Mouse (Mus musculus) G1E-ER4 (cell line): ENCODE measurements at regions not wholly inside any gene's neighbourhood (a gene's known extent, or its start where the extent isn't known, plus 50 kb on each side); places are given as distances from the start of the nearest gene placed in this dataset.

ENCODE experiments used
- GATA1 ChIP-seq: IDR thresholded peaks from one replicate; pipeline ENCODE4 v1.8.0; 2012; ENCODE audit warnings: low read length, inconsistent platforms

DNA sequence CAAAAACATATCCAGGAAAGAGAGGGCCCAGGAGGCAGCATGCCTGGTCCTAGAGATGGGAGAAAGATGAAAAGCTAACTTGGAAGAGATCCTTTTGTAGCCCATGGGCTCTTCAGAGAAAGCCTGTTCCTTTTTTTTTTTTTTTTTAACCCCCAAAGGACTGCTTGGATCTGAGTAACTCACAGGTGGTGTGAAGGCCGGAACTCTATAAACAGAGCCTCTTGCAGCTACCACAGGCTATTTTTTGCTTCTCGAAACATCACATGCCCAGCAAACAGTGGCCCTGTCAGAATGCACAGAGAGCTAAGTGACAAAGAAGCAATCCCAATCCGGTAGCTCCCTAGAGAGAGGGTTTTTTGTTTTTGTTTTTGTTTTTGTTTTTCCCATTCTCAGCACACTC, 105.1 kb upstream of the Tmem164 start:
- no peak for TF ChIP-seq GATA1

DNA sequence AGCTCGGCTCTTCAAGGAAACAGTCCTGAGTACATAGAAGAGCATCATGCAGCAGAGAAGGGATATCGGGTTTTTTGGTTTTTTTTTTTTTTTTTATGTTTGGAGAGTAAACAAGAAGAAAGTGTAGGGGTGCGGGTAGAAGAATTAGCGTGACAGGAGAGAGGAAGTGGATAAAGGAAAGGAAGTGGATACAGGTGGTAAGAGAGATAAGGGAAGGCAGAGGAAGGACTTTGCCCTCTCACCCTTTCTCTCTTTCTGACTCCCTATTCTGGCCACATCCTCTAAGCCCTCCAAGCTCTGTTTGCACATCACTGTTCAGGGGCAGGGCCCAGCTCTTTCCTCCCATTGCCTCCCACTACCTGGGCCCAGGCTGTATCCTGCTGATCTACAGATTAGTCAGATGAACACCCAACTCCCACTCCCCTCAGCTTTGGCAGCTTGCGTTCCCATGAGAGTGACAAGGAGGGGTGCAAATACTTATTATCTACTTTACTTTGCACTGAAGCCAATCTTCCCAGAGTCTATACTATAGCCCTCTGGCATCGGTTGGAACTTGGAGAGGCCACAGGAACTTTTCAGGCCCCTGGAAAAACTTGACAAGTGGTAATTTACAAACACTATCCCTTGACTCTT, 103.6 kb upstream of the Tmem164 start:
- TF ChIP-seq GATA1 = no peak

DNA sequence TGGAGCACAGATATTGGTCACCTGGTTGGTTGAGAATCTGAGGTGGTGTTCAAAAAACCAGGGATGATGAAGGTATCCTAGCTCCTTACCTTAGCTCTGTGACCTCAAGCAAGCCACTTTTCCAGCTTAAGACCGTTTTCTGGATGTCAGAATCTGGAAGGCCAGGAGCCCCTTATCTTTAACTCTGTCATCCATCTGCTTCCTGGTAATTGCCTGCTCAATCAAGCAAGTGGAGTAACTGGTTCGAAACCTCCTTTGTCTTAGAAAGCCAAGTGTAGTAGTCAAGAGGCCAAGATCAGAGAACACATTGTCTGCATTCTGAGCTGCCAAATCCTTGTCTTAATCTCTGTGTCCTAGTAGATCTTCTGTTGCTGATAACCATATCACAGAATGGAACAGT, 95.9 kb upstream of the Tmem164 start:
- TF ChIP-seq GATA1 = no peak

DNA sequence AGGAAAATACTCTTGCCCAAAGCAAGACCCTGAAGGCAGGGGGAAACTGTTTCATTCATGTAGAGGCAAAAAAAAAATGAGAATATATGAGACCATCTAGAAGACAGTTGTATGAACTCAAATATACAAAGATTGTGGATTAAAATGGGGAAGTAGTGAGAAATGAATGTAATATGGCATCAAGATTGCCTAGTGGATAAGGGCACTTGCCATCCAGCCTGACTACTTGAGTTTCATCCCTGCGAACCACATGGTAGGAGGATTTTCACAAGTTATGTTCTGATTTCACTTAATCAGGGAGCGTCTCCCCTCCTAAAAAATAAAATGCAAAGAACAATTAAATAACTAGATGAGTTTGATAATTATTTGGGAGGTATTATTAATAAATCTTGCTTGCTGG, 81.8 kb upstream of the Tmem164 start:
- TF ChIP-seq GATA1 = no peak

DNA sequence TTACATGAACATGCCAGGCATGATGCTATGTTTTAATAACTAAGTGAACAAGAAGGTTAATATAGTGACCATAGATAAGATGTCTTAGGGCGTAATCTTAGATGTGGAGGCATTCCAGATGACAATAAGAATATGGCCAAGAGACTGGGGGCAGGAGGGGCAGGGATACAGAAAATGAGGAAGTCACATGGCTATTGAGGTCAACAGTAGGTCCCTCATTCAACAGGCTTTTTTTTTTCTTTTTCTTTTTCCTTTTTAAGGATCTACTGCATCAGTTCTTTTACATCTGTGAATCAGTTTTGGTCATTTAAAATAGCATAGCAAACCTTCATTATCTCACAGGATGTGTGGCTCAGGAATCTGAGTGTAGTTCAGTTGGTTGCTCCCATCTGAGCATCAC, 80.4 kb upstream of the Tmem164 start:
- no peak for TF ChIP-seq GATA1

DNA sequence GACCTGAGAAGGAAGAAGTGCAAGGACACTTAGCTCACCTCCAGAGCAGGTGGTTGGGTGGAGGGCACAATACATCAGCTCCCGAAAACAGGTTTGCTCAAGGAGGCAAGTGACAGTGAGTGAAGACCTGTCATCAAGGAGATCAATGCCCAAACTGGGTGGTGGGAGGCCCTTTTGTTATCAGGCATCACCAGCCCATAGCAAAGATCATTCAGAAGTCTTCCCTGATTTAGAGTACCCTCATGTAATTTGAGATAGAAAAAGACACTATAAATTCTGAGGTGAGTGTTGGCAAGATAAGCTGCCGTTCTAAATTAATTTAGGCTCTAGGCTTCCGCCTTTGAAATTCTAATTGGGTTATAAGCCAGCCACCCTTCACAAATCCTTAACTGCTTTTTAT, 76.1 kb upstream of the Tmem164 start:
- TF ChIP-seq GATA1 = no peak

DNA sequence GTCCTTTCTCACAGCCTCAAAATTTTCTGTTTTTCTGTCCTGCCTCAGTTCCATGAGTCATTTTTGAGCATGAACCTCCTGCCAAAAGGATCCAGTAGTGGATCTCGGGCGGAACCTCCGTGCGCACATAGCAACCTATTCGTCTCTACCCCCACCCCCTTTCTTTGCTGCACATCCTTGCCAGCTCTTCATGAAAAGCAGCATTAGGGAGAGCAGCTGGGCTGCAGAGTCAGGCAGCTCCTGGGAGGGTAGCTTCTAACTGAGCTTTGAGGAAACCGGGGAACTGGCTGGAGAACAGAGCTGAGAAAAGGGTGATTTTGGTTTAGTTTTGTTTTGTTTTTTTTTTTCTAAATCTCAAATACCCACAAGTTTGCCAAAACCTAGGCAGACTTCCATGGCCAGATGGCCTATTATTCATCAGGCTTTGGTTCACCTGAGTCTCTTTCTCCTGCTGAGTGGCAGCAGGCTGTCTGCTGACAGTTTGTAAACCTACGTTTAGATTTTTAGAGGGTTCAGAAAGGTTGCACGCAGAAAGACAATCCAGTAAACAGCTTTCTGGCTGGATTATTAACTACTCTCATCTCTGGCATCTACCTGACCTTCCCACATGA, 74.5 kb upstream of the Tmem164 start:
- no peak for TF ChIP-seq GATA1

DNA sequence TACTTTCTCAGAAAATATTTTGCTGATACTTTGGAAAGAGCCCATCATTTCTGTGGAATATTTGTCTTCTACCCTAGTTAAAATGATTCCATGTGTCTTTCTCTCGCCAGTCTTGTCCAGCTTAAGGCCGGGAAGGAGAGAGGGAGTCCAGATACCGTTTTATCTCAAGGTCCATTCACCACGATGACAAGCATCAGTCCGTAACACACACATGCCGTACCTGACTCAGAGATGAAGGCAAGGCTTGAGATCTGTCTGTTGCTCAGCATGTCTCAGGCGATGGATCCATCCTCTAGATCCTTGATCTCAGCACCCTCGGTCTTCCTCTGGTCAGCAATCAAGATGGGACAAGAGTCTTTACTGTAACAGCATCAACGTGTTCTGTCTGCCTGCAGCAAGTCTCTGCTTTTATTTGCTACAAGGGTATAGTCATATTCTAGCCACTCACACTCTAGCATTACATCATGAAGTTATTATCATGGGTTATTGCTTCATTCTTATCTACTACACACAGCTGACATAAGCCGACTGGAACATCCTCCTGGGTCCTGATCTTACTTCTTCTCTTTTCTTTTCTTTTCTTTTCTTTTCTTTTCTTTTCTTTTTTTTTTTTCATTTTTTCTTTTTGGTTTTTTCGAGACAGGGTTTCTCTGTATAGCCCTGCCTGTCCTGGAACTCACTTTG, 64.9 kb upstream of the Tmem164 start:
- no peak for TF ChIP-seq GATA1

DNA sequence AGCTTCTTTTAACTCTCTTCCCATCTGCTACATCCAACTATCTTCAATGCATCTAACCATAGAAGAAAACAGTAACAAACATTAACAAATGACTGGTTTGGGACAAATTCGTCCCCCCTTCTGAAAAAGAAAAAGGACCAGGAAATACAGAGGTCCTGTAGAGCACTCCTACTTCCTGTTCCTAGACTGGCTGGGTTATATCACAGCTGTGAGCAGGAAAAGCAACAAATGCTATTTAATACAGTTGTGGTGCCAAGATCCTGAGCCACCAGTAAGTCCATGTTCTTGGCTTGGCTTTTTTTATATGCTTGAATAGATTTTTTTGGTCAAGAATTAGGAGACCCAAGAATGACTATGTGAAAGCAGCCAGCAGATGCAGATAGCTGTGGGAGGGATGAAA, 62.8 kb upstream of the Tmem164 start:
- TF ChIP-seq GATA1 = no peak

DNA sequence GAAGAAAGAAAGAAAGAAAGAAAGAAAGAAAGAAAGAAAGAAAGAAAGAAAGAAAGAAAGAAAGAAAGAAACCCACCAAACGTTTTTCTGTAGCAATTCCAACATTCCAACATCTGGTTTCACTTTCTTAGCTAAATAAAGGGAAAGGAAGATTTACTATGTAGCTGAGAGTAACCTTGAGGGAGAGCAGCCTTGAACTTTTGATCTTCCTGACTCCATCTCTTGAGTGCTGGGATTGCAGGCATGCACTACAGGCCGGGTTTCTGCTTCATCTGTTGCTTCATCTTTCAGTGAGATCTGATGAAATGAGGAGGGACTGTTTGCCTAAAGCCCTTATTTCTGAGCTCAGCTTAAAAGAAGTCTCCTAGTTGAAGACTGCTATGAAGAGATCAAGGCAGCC, 57.8 kb upstream of the Tmem164 start:
- no peak for TF ChIP-seq GATA1

DNA sequence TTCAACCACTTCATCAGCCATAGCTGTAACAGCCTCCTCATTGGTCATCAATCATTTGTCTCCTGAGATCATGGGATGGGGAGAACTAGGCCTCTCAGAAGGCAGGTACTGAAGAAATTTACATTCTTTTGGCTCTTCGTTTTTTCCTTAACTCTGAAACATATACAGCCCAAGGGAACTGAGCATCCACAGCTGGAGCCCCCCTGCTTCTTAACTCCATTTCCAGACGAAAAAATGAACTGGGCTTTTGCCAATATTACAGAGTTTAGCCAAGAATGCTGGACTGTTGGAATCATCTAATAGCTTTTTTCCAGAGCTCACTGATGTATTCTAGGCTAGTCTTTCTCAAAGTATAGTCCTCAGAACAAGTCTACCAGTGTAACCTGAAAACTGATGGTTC, 57.3 kb upstream of the Tmem164 start:
- no peak for TF ChIP-seq GATA1
